Mouse (Mus musculus): Measurements from ENCODE around the gene Hck.

DNA sequence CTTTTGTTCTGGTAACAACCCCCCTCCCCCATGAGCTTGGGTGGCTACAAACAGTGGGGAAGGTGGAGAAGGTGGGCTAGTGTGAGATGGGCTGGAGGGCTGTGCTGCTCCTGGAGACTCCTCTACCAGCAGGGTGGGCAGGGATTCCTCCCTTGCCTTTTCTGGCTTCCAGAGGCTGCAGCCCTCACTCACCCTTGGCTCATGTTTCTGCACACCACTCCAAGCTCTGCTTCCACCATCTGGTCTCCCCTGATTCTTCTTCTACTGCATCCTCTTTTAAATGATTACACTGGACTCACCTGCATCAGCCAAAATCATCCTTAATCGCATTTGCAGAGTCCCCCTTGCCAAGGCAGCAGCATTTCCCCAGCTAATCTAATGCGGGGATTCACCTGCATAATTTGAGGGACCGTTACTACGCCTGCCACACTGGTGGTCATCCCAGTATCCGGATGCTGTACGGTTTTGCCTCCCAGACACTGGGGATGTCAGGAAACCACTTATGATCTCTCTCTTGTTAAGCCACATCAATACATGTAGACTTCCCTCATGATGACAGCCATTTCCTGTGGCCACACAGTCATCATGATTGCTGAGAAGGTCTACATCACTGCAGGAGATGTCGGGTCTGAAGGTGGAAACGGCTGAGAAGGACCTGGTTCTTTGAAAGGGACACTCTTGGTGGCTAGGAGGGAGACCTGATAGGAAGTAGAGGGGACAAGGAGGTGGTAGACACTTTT, 43.8 kb downstream of the Hck start:
- TF ChIP-seq CTCF (IDR thresholded peaks at IDR 0.05; ENCODE audit: extremely low read depth, insufficient read length, insufficient replicate concordance, low read depth, low read length): no peak
- no peak for TF ChIP-seq POLR2A (IDR thresholded peaks at IDR 0.05; ENCODE audit: low read depth, low read length)

Measured in small intestine, adult 2 months (tissue).